Mouse (Mus musculus): ENCODE data around the gene Rfx2. TPM values are rescaled to one million over a fixed set of nuclear protein-coding genes. Genes with fewer than 3 reads are reported as not detected.

The Rfx2 gene
- polyA plus RNA-seq, 1 experiment from 2014 or later: 5.4 TPM

- no peaks in the 10 kb centered on the region for H3K4me1 ChIP-seq
- WGBS: 51% methylated on average over 6 of the region's 6 CpGs
- H3K4me3 ChIP-seq: no peak overlapping the region
Measured at GRCm38 (mm10) chr17:56729151-56729550, 101.7 kb downstream of the Rfx2 start.

GRCm38 (mm10) chr17:56728117-56728516 is 102.7 kb downstream of the Rfx2 start:
- H3K27ac ChIP-seq: no peak overlapping the region
- H3K36me3 ChIP-seq (replicated peaks): 0 out of 2 replicates have a peak, but pooled peaks cover 10% of the 10 kb centered on the region
- H3K4me3 ChIP-seq: no peak overlapping the region
- no peaks in the 10 kb centered on the region for H3K27me3 ChIP-seq (replicated peaks)
- no peaks in the 10 kb centered on the region for H3K4me1 ChIP-seq
- H3K4me2 ChIP-seq: no peak overlapping the region
- ATAC-seq (replicated peaks): no peak
- no peak overlapping the region for H3K9ac ChIP-seq
- no peaks in the 10 kb centered on the region for H3K9me3 ChIP-seq
- WGBS: 48% methylated on average over 12 of the region's 12 CpGs

More at GRCm38 (mm10) chr17:56729151-56729550, 101.7 kb downstream of the Rfx2 start:
- ATAC-seq (replicated peaks): no peak
- no peak overlapping the region for H3K4me2 ChIP-seq
- no peaks in the 10 kb centered on the region for H3K9me3 ChIP-seq
- no peaks in the 10 kb centered on the region for H3K27me3 ChIP-seq (replicated peaks)
- 0 out of 2 replicates have a peak, but pooled peaks cover 3% of the 10 kb centered on the region for H3K36me3 ChIP-seq (replicated peaks)
- H3K27ac ChIP-seq: no peak overlapping the region
- no peak overlapping the region for H3K9ac ChIP-seq

GRCm38 (mm10) chr17:56727659-56728058 is 103.2 kb downstream of the Rfx2 start:
- no peak for ATAC-seq (replicated peaks)
- 12% methylated on average over 12 of the region's 12 CpGs for WGBS
- peaks cover 15% of the 10 kb centered on the region; the same call in 1 of the 2 replicates for H3K36me3 ChIP-seq (replicated peaks)

GRCm38 (mm10) chr17:56727029-56727649 is 103.7 kb downstream of the Rfx2 start:
- Histone ChIP-seq H3K36me3 (replicated peaks) (peaks cover 20% of the 10 kb centered on the region; the same call in 1 of the 2 replicates), H3K4me1 (no peaks in the 10 kb centered on the region), H3K4me3 (no peak overlapping the region), H3K9me3 (no peaks in the 10 kb centered on the region), H3K9ac (no peak overlapping the region), H3K27me3 (replicated peaks) (no peaks in the 10 kb centered on the region), H3K27ac (no peak overlapping the region), H3K4me2 (no peak overlapping the region)
- 0 out of 2 replicates have a peak, but pooled peaks have one; percentile 27 for ATAC-seq (replicated peaks)
- 12% methylated on average over 7 of the region's 7 CpGs for WGBS

More at GRCm38 (mm10) chr17:56727659-56728058, 103.2 kb downstream of the Rfx2 start:
- Histone ChIP-seq H3K4me1 (no peaks in the 10 kb centered on the region), H3K27me3 (replicated peaks) (no peaks in the 10 kb centered on the region), H3K4me3 (no peak overlapping the region), H3K4me2 (no peak overlapping the region), H3K9ac (no peak overlapping the region), H3K27ac (no peak overlapping the region), H3K9me3 (no peaks in the 10 kb centered on the region)

Other genes starting within 250 kb of the Rfx2 start
- gene Safb2, start 246.4 kb downstream of the Rfx2 start, polyA plus RNA-seq (2015; fragmentation: Nextera tagmentation; extraction: Ambion mirVana): 78.4 and 86.1 TPM in 2 replicates
- 120 and 129 TPM in 2 replicates for gene Safb, start 246.2 kb downstream of the Rfx2 start, polyA plus RNA-seq (2015; fragmentation: Nextera tagmentation; extraction: Ambion mirVana)
- gene 2410015M20Rik, start 221.2 kb downstream of the Rfx2 start, polyA plus RNA-seq (2015; fragmentation: Nextera tagmentation; extraction: Ambion mirVana): 169 and 175 TPM in 2 replicates
- 917 and 926 TPM in 2 replicates for gene Rpl36, start 217.6 kb downstream of the Rfx2 start, polyA plus RNA-seq (2015; fragmentation: Nextera tagmentation; extraction: Ambion mirVana)
- gene Lonp1, start 204.1 kb downstream of the Rfx2 start, polyA plus RNA-seq (2015; fragmentation: Nextera tagmentation; extraction: Ambion mirVana): 48.9 and 52.9 TPM in 2 replicates
- gene Catsperd, start 202.9 kb downstream of the Rfx2 start, polyA plus RNA-seq (2015; fragmentation: Nextera tagmentation; extraction: Ambion mirVana): 2.3 and 2.5 TPM in 2 replicates
- 109 and 116 TPM in 2 replicates for gene Ranbp3, start 157.7 kb downstream of the Rfx2 start, polyA plus RNA-seq (2015; fragmentation: Nextera tagmentation; extraction: Ambion mirVana)
- 516 and 531 TPM in 2 replicates for gene Ndufa11, start 113.2 kb downstream of the Rfx2 start, polyA plus RNA-seq (2015; fragmentation: Nextera tagmentation; extraction: Ambion mirVana)
- gene Vmac, start 113.0 kb downstream of the Rfx2 start, polyA plus RNA-seq (2015; fragmentation: Nextera tagmentation; extraction: Ambion mirVana): 15.5 and 18.2 TPM in 2 replicates
- 4.1 and 4.6 TPM in 2 replicates for gene Nrtn, start 73.5 kb downstream of the Rfx2 start, polyA plus RNA-seq (2015; fragmentation: Nextera tagmentation; extraction: Ambion mirVana)
- gene Dus3l, start 66.3 kb downstream of the Rfx2 start, polyA plus RNA-seq (2015; fragmentation: Nextera tagmentation; extraction: Ambion mirVana): 100.0 and 104 TPM in 2 replicates
- 1.4 TPM in 2 replicates for gene Prr22, start 60.8 kb downstream of the Rfx2 start, polyA plus RNA-seq (2015; fragmentation: Nextera tagmentation; extraction: Ambion mirVana)
- not detected in 2 replicates for gene Acsbg2, start 43.4 kb upstream of the Rfx2 start, polyA plus RNA-seq (2015; fragmentation: Nextera tagmentation; extraction: Ambion mirVana)
- gene 1700061G19Rik, start 44.5 kb upstream of the Rfx2 start, polyA plus RNA-seq (2015; fragmentation: Nextera tagmentation; extraction: Ambion mirVana): 0.37 and 0.49 TPM in 2 replicates
- 103 and 106 TPM in 2 replicates for gene Mllt1, start 104.4 kb upstream of the Rfx2 start, polyA plus RNA-seq (2015; fragmentation: Nextera tagmentation; extraction: Ambion mirVana)
- gene Acer1, start 151.1 kb upstream of the Rfx2 start, polyA plus RNA-seq (2015; fragmentation: Nextera tagmentation; extraction: Ambion mirVana): not detected in 2 replicates
- 180 and 188 TPM in 2 replicates for gene Clpp, start 159.3 kb upstream of the Rfx2 start, polyA plus RNA-seq (2015; fragmentation: Nextera tagmentation; extraction: Ambion mirVana)
- gene Alkbh7, start 166.3 kb upstream of the Rfx2 start, polyA plus RNA-seq (2015; fragmentation: Nextera tagmentation; extraction: Ambion mirVana): 53.2 and 57.1 TPM in 2 replicates
- 0.68 and 0.83 TPM in 2 replicates for gene Pspn, start 169.0 kb upstream of the Rfx2 start, polyA plus RNA-seq (2015; fragmentation: Nextera tagmentation; extraction: Ambion mirVana)
- gene Gtf2f1, start 180.3 kb upstream of the Rfx2 start, polyA plus RNA-seq (2015; fragmentation: Nextera tagmentation; extraction: Ambion mirVana): 76.8 TPM in 2 replicates
- 0.43 and 0.73 TPM in 2 replicates for gene Gm17949, start 180.5 kb upstream of the Rfx2 start, polyA plus RNA-seq (2015; fragmentation: Nextera tagmentation; extraction: Ambion mirVana)
- 29.9 and 30.5 TPM in 2 replicates for gene Khsrp, start 200.5 kb upstream of the Rfx2 start, polyA plus RNA-seq (2015; fragmentation: Nextera tagmentation; extraction: Ambion mirVana)
- gene Slc25a41, start 210.6 kb upstream of the Rfx2 start, polyA plus RNA-seq (2015; fragmentation: Nextera tagmentation; extraction: Ambion mirVana): not detected in 2 replicates
- 1.5 and 2.0 TPM in 2 replicates for gene Crb3, start 228.1 kb upstream of the Rfx2 start, polyA plus RNA-seq (2015; fragmentation: Nextera tagmentation; extraction: Ambion mirVana)
- gene Slc25a23, start 228.8 kb upstream of the Rfx2 start, polyA plus RNA-seq (2015; fragmentation: Nextera tagmentation; extraction: Ambion mirVana): 42.5 TPM in 2 replicates
- gene Dennd1c, start 247.5 kb upstream of the Rfx2 start, polyA plus RNA-seq (2015; fragmentation: Nextera tagmentation; extraction: Ambion mirVana): 5.8 TPM in 2 replicates

All from midbrain, embryonic 15.5 days (tissue).